Mouse (Mus musculus): ENCODE measurements around the gene Dnal4. TPM values are rescaled to one million over a fixed set of nuclear protein-coding genes. Genes with fewer than 3 reads are reported as not detected.

The Dnal4 gene
- polyA plus RNA-seq, 1 experiment: 15.7 TPM

DNA sequence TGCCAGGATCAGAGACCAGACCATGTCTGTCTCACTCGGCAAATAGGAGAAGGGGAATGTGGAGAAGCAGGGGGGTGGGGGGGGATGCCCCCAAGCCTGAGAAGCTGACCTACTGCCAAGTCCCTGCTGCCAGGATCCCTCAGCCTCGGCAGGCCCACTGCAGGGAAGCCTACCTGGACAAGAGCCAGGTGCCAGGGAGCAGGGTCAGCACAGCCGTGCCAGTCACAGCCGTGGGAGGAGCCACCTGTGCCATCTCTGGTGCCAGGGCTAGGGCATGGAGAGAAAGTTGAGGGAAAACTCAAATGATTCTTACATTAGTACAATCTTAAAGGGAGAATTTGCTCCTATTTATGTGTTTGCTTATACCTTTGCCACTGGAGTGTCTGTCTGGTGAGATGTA, 24.7 kb upstream of the Dnal4 start:
- Histone ChIP-seq H3K27me3 (ENCODE audit: control insufficient read depth, insufficient read depth, low read length, poor library complexity, severe bottlenecking) (peaks cover 14% of the 10 kb centered on the region), H3K36me3 (ENCODE audit: control insufficient read depth, insufficient read depth, low read length, poor library complexity, severe bottlenecking) (no peaks in the 10 kb centered on the region)

DNA sequence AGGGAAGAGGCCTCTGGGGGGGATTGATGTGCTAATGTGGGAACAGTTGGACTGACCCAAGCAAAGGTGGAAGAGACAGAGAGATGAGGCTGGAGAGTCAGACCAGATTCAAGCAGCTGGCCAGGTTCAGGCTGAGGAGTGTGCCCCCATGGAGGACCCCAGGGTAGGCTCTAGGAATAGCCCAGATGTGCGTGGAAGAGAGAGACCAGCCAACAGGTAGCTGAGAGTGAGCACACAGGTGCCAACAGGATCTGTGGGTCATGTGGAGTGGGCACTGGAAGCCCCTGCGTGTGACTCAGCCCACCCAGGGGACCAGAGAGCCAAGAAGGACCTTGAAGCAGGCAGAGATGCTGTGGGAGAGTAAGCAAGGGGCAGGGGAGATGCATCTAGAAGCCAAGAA, 24.0 kb upstream of the Dnal4 start:
- Histone ChIP-seq H3K9ac (ENCODE audit: low read depth, poor library complexity, severe bottlenecking) (no peak overlapping the region), H3K4me3 (ENCODE audit: low read depth, low read length) (no peak overlapping the region), H3K36me3 (ENCODE audit: control insufficient read depth, insufficient read depth, low read length, poor library complexity, severe bottlenecking) (no peaks in the 10 kb centered on the region), H3K27ac (ENCODE audit: insufficient read depth, low read length) (no peak overlapping the region), H3K9me3 (replicated peaks; ENCODE audit: control insufficient read depth, insufficient read depth, low read length, poor library complexity, severe bottlenecking) (no peaks in the 10 kb centered on the region), H3K27me3 (ENCODE audit: control insufficient read depth, insufficient read depth, low read length, poor library complexity, severe bottlenecking) (peaks cover 14% of the 10 kb centered on the region), H3K4me1 (ENCODE audit: control insufficient read depth, insufficient read depth, low read length) (no peaks in the 10 kb centered on the region)
- TF ChIP-seq EP300 (IDR thresholded peaks at IDR 0.05; ENCODE audit: insufficient read depth, low read depth, low read length) (no peak), POLR2A (IDR thresholded peaks at IDR 0.05; ENCODE audit: insufficient read depth, low read length) (no peak), CTCF (IDR thresholded peaks at IDR 0.05; ENCODE audit: low read depth, low read length) (no peak)

More for the DNA sequence above, 24.7 kb upstream of the Dnal4 start:
- Histone ChIP-seq H3K9me3 (replicated peaks; ENCODE audit: control insufficient read depth, insufficient read depth, low read length, poor library complexity, severe bottlenecking) (no peaks in the 10 kb centered on the region), H3K4me3 (ENCODE audit: low read depth, low read length) (no peak overlapping the region), H3K9ac (ENCODE audit: low read depth, poor library complexity, severe bottlenecking) (no peak overlapping the region), H3K4me1 (ENCODE audit: control insufficient read depth, insufficient read depth, low read length) (no peaks in the 10 kb centered on the region), H3K27ac (ENCODE audit: insufficient read depth, low read length) (no peak overlapping the region)
- TF ChIP-seq POLR2A (IDR thresholded peaks at IDR 0.05; ENCODE audit: insufficient read depth, low read length) (no peak), CTCF (IDR thresholded peaks at IDR 0.05; ENCODE audit: low read depth, low read length) (no peak), EP300 (IDR thresholded peaks at IDR 0.05; ENCODE audit: insufficient read depth, low read depth, low read length) (no peak)

DNA sequence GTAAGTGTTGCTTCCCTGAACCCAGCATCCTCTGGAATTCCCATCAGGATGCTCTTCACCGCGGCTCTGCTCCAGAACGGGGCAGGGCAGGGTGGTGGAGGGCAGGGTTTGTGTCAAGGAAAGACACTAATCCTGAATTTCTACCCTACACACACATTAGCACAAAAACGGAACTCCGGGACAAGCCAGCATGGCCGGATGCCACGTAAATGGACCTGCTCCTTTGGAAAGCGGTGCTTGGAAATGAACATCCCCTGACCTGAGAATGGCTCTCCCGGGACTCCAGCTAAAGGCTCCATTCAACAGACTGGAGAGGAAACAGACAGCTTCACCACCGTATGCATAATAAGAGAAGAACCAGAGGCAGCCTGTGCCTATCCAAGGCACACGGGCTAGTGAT, 23.1 kb upstream of the Dnal4 start:
- TF ChIP-seq POLR2A (IDR thresholded peaks at IDR 0.05; ENCODE audit: insufficient read depth, low read length): no peak
- TF ChIP-seq EP300 (IDR thresholded peaks at IDR 0.05; ENCODE audit: insufficient read depth, low read depth, low read length): no peak
- TF ChIP-seq CTCF (IDR thresholded peaks at IDR 0.05; ENCODE audit: low read depth, low read length): no peak
- no peak overlapping the region for H3K9ac ChIP-seq (ENCODE audit: low read depth, poor library complexity, severe bottlenecking)
- H3K36me3 ChIP-seq (ENCODE audit: control insufficient read depth, insufficient read depth, low read length, poor library complexity, severe bottlenecking): no peaks in the 10 kb centered on the region
- H3K27ac ChIP-seq (ENCODE audit: insufficient read depth, low read length): no peak overlapping the region
- no peaks in the 10 kb centered on the region for H3K4me1 ChIP-seq (ENCODE audit: control insufficient read depth, insufficient read depth, low read length)
- H3K9me3 ChIP-seq (replicated peaks; ENCODE audit: control insufficient read depth, insufficient read depth, low read length, poor library complexity, severe bottlenecking): no peaks in the 10 kb centered on the region
- no peak overlapping the region for H3K4me3 ChIP-seq (ENCODE audit: low read depth, low read length)
- H3K27me3 ChIP-seq (ENCODE audit: control insufficient read depth, insufficient read depth, low read length, poor library complexity, severe bottlenecking): peaks cover 14% of the 10 kb centered on the region

DNA sequence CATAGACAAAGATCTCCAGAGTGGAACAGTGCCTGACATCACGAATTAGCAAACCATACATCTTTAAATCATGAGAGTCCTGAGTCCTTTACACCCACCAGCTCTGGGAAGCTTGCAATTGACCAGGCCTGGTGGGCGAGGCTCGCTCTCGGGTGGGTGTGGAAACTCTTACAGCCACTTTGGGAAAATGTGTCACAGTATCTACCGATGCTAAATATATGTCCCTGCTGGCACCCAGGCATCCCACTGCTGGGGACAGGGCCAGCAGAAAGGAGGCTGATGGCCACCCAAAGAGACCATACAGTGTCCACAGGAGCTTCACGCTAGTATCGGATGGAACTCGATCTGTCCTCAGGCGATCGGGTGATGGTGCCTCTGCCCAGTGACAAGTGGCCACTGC, 20.9 kb upstream of the Dnal4 start:
- Histone ChIP-seq H3K27ac (ENCODE audit: insufficient read depth, low read length) (no peak overlapping the region), H3K27me3 (ENCODE audit: control insufficient read depth, insufficient read depth, low read length, poor library complexity, severe bottlenecking) (peaks cover 7% of the 10 kb centered on the region), H3K4me3 (ENCODE audit: low read depth, low read length) (no peak overlapping the region), H3K36me3 (ENCODE audit: control insufficient read depth, insufficient read depth, low read length, poor library complexity, severe bottlenecking) (no peaks in the 10 kb centered on the region), H3K9ac (ENCODE audit: low read depth, poor library complexity, severe bottlenecking) (no peak overlapping the region), H3K9me3 (replicated peaks; ENCODE audit: control insufficient read depth, insufficient read depth, low read length, poor library complexity, severe bottlenecking) (no peaks in the 10 kb centered on the region), H3K4me1 (ENCODE audit: control insufficient read depth, insufficient read depth, low read length) (no peaks in the 10 kb centered on the region)
- no peak for TF ChIP-seq CTCF (IDR thresholded peaks at IDR 0.05; ENCODE audit: low read depth, low read length)
- no peak for TF ChIP-seq POLR2A (IDR thresholded peaks at IDR 0.05; ENCODE audit: insufficient read depth, low read length)
- no peak for TF ChIP-seq EP300 (IDR thresholded peaks at IDR 0.05; ENCODE audit: insufficient read depth, low read depth, low read length)

DNA sequence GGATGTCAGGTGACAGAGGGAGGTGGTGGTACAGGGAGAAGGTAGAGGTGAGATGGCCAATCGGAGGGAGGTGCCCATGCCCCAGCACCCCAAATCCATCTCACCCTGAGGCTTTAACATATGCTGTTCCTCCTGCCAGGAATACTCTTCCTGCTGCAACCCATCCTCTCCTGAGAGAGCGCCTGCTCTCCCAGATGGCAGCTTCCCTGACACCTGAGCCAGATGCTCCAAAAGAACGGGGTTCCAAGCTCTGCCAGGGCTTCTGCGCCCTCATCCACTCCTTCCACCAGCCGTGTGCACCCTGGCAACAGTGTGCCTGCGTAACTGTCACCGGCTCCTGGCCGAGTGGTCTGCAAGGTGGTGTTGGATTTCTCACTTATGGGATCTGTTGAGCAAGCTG, 20.0 kb upstream of the Dnal4 start:
- Histone ChIP-seq H3K36me3 (ENCODE audit: control insufficient read depth, insufficient read depth, low read length, poor library complexity, severe bottlenecking) (no peaks in the 10 kb centered on the region), H3K27me3 (ENCODE audit: control insufficient read depth, insufficient read depth, low read length, poor library complexity, severe bottlenecking) (peaks cover 4% of the 10 kb centered on the region), H3K27ac (ENCODE audit: insufficient read depth, low read length) (no peak overlapping the region), H3K4me3 (ENCODE audit: low read depth, low read length) (no peak overlapping the region), H3K9me3 (replicated peaks; ENCODE audit: control insufficient read depth, insufficient read depth, low read length, poor library complexity, severe bottlenecking) (no peaks in the 10 kb centered on the region), H3K4me1 (ENCODE audit: control insufficient read depth, insufficient read depth, low read length) (no peaks in the 10 kb centered on the region), H3K9ac (ENCODE audit: low read depth, poor library complexity, severe bottlenecking) (no peak overlapping the region)
- no peak for TF ChIP-seq CTCF (IDR thresholded peaks at IDR 0.05; ENCODE audit: low read depth, low read length)
- no peak for TF ChIP-seq POLR2A (IDR thresholded peaks at IDR 0.05; ENCODE audit: insufficient read depth, low read length)
- no peak for TF ChIP-seq EP300 (IDR thresholded peaks at IDR 0.05; ENCODE audit: insufficient read depth, low read depth, low read length)

DNA sequence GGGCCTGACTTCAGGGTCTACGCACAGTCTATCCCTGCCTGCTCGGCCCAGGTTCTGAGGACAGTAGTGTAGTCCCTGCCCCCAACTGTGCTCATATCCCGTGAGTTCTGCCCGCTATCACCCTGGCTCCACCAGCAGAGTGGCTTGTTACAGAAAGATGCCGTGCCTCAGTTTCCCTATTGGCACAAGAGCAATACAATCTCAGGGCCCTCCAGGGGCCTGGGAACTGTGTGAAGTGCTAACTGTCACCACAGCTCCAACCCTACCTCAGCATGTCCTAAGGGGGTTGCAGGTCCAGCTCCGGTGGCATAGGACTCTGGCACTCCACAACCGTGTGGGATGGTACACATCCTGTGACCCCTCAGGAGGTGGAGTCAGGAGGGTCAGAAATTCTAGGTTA, 19.4 kb upstream of the Dnal4 start:
- H3K36me3 ChIP-seq (ENCODE audit: control insufficient read depth, insufficient read depth, low read length, poor library complexity, severe bottlenecking): no peaks in the 10 kb centered on the region
- H3K9me3 ChIP-seq (replicated peaks; ENCODE audit: control insufficient read depth, insufficient read depth, low read length, poor library complexity, severe bottlenecking): no peaks in the 10 kb centered on the region
- H3K9ac ChIP-seq (ENCODE audit: low read depth, poor library complexity, severe bottlenecking): no peak overlapping the region
- H3K27me3 ChIP-seq (ENCODE audit: control insufficient read depth, insufficient read depth, low read length, poor library complexity, severe bottlenecking): no peaks in the 10 kb centered on the region
- no peak overlapping the region for H3K27ac ChIP-seq (ENCODE audit: insufficient read depth, low read length)
- H3K4me1 ChIP-seq (ENCODE audit: control insufficient read depth, insufficient read depth, low read length): no peaks in the 10 kb centered on the region
- no peak overlapping the region for H3K4me3 ChIP-seq (ENCODE audit: low read depth, low read length)
- no peak for TF ChIP-seq CTCF (IDR thresholded peaks at IDR 0.05; ENCODE audit: low read depth, low read length)
- no peak for TF ChIP-seq EP300 (IDR thresholded peaks at IDR 0.05; ENCODE audit: insufficient read depth, low read depth, low read length)
- TF ChIP-seq POLR2A (IDR thresholded peaks at IDR 0.05; ENCODE audit: insufficient read depth, low read length): no peak

Measured in ES-Bruce4 (cell line).